Mouse (Mus musculus): ENCODE data around the gene E2f6. TPM values are rescaled to one million over a fixed set of nuclear protein-coding genes. Genes with fewer than 3 reads are reported as not detected.

E2f6 gene
- polyA plus RNA-seq, 1 experiment from 2014 or later, result 39.8 TPM

DNA sequence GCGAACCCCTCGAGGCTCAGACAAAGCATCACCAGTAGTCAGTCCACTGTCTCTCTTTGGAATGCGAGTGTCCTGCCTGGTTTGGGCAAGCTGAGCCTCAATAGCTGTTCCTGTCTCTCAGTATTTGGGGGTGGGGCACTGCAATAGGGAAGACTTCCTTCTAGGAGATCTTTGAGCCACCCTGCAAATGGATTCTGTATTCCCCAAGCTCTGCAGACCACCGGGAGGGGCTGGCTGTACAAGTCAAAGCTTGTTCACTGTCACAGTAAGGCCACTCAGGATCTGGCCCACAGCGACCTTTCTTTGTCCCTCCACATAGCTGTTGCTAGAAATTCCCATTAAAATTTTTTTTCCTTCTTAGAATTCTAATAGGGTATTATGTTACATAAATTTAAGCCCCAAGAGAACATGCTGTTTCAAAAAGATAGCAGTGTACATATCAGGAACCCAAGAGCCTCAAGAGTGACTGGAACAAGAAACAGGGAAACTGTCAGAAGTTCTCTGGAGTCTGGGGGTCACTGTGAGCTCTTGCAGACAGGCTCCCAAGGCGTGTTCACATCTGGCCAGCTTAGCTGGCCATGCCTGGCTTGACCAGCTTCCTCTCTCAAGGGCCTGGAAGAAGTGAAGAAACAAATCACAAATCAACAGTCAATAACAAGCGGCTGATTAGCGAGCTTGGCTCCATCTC is 58.5 kb downstream of the E2f6 start:
- Histone ChIP-seq H3K4me1 (peaks cover 38% of the 10 kb centered on the region), H3K9me3 (replicated peaks) (no peaks in the 10 kb centered on the region), H3K36me3 (no peaks in the 10 kb centered on the region), H3K4me2 (no peak overlapping the region), H3K4me3 (no peak overlapping the region), H3K27ac (no peak overlapping the region), H3K9ac (no peak overlapping the region), H3K27me3 (replicated peaks) (no peaks in the 10 kb centered on the region; the same call in 1 of the 2 replicates)
- 59% methylated on average over 8 of the region's 8 CpGs for WGBS (ENCODE audit: insufficient replicate concordance)
- ATAC-seq, result no peak

DNA sequence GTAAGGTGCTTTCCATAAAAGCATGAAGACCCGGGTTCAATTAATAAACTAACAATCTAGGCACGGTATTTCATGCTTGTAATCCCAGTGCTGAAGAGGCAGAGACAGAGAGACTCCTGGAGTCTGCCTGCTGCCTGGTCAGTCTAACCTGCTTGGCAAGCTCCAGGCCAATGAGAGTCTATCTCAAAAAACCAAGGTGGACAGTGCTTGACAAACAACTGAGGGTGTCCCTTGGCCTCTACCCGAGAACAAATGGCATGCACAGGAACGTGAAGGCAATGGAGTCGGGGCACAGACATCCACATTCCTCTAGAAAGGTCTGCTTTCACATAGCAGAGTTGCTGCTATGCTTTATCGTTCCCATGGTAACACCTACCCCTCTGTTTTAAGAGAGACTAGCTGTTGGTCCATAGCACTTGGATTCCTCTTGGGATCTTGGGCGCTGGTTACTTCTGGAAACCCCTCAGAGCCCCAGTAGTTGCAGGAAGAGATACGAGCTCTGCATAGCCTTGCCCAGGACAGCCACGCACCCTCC is 59.2 kb downstream of the E2f6 start:
- Histone ChIP-seq H3K4me2 (no peak overlapping the region), H3K4me1 (peaks cover 44% of the 10 kb centered on the region), H3K27me3 (replicated peaks) (peaks cover 4% of the 10 kb centered on the region; the same call in 1 of the 2 replicates), H3K4me3 (no peak overlapping the region), H3K9me3 (replicated peaks) (no peaks in the 10 kb centered on the region), H3K9ac (no peak overlapping the region), H3K36me3 (no peaks in the 10 kb centered on the region), H3K27ac (peak overlapping the region; percentile 63)
- WGBS (ENCODE audit: insufficient replicate concordance), result 44% methylated on average over 9 of the region's 9 CpGs
- no peak for ATAC-seq

DNA sequence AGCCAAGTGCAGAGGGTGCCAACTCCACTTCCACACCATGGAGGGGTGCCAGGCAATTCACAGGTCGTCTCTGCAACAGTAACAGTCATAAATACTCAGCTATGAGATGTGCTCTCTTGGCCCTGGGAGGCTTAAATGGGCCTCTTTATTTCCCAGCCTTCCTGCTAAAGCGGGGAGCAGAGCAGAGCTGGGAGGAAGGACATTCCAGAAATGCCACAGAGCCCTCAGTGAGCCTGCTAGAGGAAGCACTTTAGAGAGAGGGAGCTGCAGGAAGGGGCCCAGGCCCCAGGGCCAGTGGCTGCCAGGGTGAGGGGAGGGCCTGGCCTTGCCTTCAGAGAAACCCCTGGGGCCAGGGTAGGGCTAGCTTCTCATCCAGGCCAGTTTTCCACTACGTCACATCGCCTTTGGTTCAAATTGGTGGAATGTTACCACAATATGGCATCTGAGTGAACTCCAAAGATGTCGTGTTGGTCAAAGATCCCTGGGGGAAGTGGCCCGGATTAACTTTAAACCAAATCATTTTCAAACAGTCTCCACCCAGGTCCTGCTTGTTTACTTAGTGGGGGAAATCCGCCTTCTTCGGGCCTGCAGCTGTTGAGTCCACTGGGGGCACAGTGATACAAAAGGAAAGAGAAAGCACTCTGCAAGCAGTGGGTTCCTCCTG is 59.8 kb downstream of the E2f6 start:
- H3K4me2 ChIP-seq, result no peak overlapping the region
- peak; percentile 32; the same call in 1 of the 2 replicates for ATAC-seq
- 40% methylated on average over 8 of the region's 8 CpGs for WGBS (ENCODE audit: insufficient replicate concordance)
- H3K27me3 ChIP-seq (replicated peaks), result peaks cover 8% of the 10 kb centered on the region; the same call in 1 of the 2 replicates
- H3K9ac ChIP-seq, result no peak overlapping the region
- no peak overlapping the region for H3K4me3 ChIP-seq
- peaks cover 47% of the 10 kb centered on the region for H3K4me1 ChIP-seq
- no peaks in the 10 kb centered on the region for H3K36me3 ChIP-seq
- peak overlapping the region; percentile 63 for H3K27ac ChIP-seq
- no peaks in the 10 kb centered on the region for H3K9me3 ChIP-seq (replicated peaks)

DNA sequence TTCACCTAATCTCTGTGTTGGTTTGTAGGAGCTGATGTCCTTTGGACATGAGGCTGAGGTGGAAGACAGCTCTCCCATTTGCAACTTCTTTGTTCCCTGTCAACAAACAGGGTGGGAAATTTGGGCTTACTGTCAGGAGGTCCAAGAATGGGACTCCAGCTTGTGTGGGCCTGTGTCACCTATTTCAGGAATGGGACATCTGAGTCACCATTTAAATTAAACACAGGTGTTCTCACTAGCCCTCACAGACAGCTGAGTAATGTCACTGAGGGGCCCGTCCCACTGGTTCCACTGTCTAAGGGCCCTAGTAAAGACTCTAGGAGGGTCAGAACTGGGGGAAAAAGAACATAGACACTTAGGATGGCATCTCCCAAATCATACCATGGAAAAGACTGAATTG is 61.2 kb downstream of the E2f6 start:
- H3K4me3 ChIP-seq, result no peak overlapping the region
- H3K9ac ChIP-seq, result no peak overlapping the region
- peaks cover 18% of the 10 kb centered on the region for H3K27me3 ChIP-seq (replicated peaks)
- no peaks in the 10 kb centered on the region for H3K36me3 ChIP-seq
- H3K27ac ChIP-seq, result no peak overlapping the region
- no peak overlapping the region for H3K4me2 ChIP-seq
- H3K9me3 ChIP-seq (replicated peaks), result no peaks in the 10 kb centered on the region
- 90% methylated on average over 1 of the region's 1 CpGs for WGBS (ENCODE audit: insufficient replicate concordance)
- H3K4me1 ChIP-seq, result peaks cover 46% of the 10 kb centered on the region
- no peak for ATAC-seq

DNA sequence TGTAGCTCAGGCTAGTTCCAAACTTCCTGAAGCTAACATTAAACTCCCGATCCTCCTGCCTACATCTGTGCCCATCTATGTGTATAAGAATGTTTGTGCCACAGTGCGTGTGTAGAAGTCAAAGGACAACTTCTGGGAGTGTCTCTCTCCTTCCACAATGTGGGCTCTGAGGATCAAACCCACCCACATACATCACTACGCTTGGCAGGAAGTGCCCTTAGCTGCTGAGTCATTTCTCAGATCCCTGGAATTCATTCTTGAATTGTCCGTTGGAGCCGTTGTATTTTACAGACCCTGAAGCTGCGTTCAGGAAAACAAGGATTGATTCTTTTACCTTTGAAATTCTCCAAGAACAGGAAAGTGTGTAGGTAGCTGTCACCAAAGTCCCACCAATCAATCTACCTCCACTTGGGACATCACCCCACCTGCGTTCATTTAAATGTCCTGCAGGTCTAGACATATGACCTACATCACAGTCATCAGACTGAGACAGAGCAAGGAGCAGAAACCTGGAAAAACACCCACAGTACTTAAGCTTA is 62.2 kb downstream of the E2f6 start:
- no peak overlapping the region for H3K4me3 ChIP-seq
- H3K4me2 ChIP-seq, result no peak overlapping the region
- no peaks in the 10 kb centered on the region for H3K9me3 ChIP-seq (replicated peaks)
- peaks cover 18% of the 10 kb centered on the region for H3K27me3 ChIP-seq (replicated peaks)
- ATAC-seq, result no peak
- H3K27ac ChIP-seq, result no peak overlapping the region
- no peaks in the 10 kb centered on the region for H3K36me3 ChIP-seq
- 38% methylated on average over 7 of the region's 7 CpGs for WGBS (ENCODE audit: insufficient replicate concordance)
- H3K4me1 ChIP-seq, result peaks cover 54% of the 10 kb centered on the region
- H3K9ac ChIP-seq, result no peak overlapping the region

DNA sequence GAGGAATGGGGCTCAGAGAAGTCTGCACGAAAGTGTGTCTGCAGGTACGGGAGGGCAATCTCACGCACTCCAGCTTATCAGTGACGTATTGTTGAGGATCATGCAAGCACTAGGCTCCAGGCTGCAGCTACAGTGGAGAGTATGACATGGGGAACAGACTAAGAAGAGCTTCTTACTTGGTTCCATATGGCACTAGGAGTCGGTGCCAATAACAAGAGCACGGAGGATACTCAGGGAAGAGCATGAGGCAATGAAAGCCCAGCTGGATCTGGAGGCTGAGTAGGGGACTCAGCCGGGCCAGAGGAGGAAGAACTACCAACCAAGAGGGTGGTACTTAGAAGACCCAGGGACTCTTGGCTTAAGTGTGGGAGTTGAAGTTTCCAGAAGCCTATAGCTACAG is 62.8 kb downstream of the E2f6 start:
- Histone ChIP-seq H3K4me3 (no peak overlapping the region), H3K27me3 (replicated peaks) (peaks cover 18% of the 10 kb centered on the region), H3K4me2 (no peak overlapping the region), H3K36me3 (no peaks in the 10 kb centered on the region), H3K4me1 (peaks cover 54% of the 10 kb centered on the region), H3K27ac (no peak overlapping the region), H3K9me3 (replicated peaks) (no peaks in the 10 kb centered on the region), H3K9ac (no peak overlapping the region)
- no peak for ATAC-seq
- WGBS (ENCODE audit: insufficient replicate concordance), result 64% methylated on average over 7 of the region's 7 CpGs

DNA sequence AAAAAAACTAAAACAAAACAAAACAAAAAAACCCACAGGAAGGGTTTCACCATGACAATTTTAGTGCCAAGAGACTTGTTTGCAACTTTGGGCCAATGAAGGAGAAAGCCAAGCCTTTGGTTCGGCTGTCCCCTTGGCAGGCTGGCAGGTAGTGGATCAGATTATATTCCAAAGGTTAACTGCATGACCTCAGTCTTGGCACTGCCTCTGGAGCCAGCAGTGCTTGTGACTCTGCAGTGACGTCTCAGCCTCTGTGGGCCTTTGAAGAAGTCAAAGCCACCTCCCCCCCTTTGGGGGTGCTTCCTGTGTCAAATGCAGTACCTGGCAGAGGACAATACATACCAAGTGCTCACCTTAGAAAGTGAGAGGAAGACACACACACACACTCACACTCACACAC is 63.3 kb downstream of the E2f6 start:
- H3K4me3 ChIP-seq, result no peak overlapping the region
- WGBS (ENCODE audit: insufficient replicate concordance), result 41% methylated on average over 2 of the region's 2 CpGs
- peaks cover 49% of the 10 kb centered on the region for H3K4me1 ChIP-seq
- no peaks in the 10 kb centered on the region for H3K36me3 ChIP-seq
- ATAC-seq, result no peak
- H3K27ac ChIP-seq, result no peak overlapping the region
- H3K9ac ChIP-seq, result no peak overlapping the region
- H3K27me3 ChIP-seq (replicated peaks), result peaks cover 18% of the 10 kb centered on the region
- H3K4me2 ChIP-seq, result no peak overlapping the region
- H3K9me3 ChIP-seq (replicated peaks), result no peaks in the 10 kb centered on the region

DNA sequence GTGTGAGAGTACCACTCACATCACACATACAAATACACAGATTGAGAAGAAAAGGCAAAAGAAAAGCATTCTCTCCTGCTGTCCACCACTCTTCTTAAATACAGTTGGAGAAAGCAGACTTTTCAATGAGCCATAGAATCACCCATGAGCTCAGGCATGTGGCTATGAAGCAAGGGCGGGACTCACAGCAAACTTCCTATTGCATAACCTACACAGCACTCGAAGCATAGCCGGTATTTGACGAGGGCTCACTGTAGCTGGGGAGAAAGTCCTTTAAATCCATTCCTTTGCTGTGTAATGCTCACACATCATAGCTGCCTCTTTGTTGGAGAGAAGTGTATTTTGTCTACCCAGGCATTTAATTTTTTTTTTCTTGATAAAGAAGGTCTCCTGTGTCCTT is 64.5 kb downstream of the E2f6 start:
- Histone ChIP-seq H3K4me2 (no peak overlapping the region), H3K9ac (no peak overlapping the region), H3K36me3 (no peaks in the 10 kb centered on the region), H3K27ac (no peak overlapping the region), H3K27me3 (replicated peaks) (peaks cover 18% of the 10 kb centered on the region), H3K4me3 (no peak overlapping the region), H3K4me1 (peaks cover 50% of the 10 kb centered on the region), H3K9me3 (replicated peaks) (no peaks in the 10 kb centered on the region)
- peak; percentile 37; the same call in 1 of the 2 replicates for ATAC-seq
- 7% methylated on average over 4 of the region's 4 CpGs for WGBS (ENCODE audit: insufficient replicate concordance)

DNA sequence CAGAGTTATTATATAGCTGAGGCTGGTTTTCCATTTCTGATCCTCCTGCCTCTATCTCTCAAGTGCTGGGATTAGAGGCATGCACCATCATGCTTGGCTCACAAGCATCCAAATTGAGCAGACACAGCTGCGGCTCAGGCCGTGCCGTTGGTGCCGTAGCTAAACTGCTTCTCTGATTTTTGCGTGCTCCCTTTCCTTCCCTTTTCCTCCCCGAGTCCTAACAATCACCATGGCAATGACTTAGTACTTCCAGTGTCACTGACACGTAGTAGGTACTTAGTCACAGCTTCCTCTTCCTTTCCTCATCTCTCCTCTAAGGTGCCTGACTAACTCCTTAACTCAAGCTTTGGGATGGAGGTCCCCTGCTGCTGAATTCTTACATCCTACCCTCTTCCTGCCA is 64.9 kb downstream of the E2f6 start:
- no peak overlapping the region for H3K4me2 ChIP-seq
- WGBS (ENCODE audit: insufficient replicate concordance), result 35% methylated on average over 7 of the region's 7 CpGs
- peaks cover 46% of the 10 kb centered on the region for H3K4me1 ChIP-seq
- H3K9me3 ChIP-seq (replicated peaks), result no peaks in the 10 kb centered on the region
- no peak overlapping the region for H3K9ac ChIP-seq
- no peaks in the 10 kb centered on the region for H3K36me3 ChIP-seq
- no peak for ATAC-seq
- H3K27me3 ChIP-seq (replicated peaks), result peaks cover 18% of the 10 kb centered on the region
- H3K4me3 ChIP-seq, result no peak overlapping the region
- H3K27ac ChIP-seq, result no peak overlapping the region

DNA sequence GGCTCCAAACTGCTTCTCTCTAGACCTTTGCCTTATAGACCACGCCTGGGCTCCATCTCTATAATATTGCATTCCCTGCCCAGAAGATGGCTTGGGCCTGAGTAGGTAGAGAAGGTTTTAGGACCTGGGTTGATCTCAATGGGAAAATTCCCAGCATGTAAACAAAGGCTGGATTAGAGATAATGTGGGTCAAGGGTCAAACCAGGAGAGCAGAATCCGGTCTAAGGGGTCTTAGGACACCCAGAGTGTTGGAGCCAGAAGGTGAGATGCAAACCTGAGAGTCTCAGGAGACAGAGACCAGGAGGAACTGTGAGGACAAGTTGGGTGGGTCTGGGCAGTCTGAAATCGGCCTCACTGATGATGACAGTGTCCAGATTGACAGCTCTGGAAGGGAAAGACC is 65.9 kb downstream of the E2f6 start:
- Histone ChIP-seq H3K27me3 (replicated peaks) (peaks cover 18% of the 10 kb centered on the region), H3K4me1 (peaks cover 45% of the 10 kb centered on the region), H3K4me2 (no peak overlapping the region), H3K36me3 (no peaks in the 10 kb centered on the region), H3K27ac (0 out of 2 replicates have a peak overlapping the region, but pooled peaks have one; percentile 30), H3K9ac (no peak overlapping the region), H3K9me3 (replicated peaks) (no peaks in the 10 kb centered on the region), H3K4me3 (no peak overlapping the region)
- WGBS (ENCODE audit: insufficient replicate concordance), result 28% methylated on average over 3 of the region's 3 CpGs
- ATAC-seq, result no peak; the same call in 1 of the 2 replicates

DNA sequence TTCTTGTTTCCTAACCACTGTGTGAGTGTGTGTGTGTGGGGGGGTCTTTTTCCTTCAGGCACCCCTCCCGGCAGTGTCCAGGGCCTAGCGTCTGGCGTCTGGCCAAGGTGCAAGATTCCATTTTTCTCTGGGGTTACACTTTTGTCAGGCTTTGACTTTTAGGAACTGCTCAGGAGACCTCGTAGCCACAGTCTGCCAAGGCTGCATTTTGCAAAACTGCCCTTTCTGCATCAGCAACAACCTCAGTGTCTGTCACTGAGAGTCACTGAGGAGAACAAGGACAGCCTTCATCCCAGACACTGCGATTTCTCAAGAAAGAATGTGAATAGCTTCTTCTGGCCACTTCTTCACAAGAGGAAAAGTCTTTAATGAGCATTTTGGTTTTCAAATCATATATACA is 66.4 kb downstream of the E2f6 start:
- ATAC-seq, result no peak
- 55% methylated on average over 5 of the region's 5 CpGs for WGBS (ENCODE audit: insufficient replicate concordance)

DNA sequence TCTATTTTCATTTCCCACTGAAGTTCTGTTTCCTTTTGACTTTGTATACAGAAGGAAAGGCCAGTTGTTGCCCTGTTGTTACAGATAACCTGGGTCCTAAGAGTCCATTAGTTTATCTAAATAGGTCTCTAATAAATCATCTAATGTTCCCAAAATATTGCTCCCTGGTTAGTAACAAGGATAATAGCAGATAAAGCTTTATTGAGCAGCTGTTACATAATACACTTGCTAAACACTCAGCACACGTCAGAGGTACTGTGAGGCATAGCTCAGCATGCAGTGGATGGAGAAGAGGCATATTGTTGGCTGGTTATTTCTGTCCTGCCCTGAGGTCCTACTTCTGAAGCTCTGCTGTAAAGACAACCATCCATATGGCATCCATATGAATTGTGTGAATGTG is 66.9 kb downstream of the E2f6 start:
- Histone ChIP-seq H3K4me2 (no peak overlapping the region), H3K36me3 (no peaks in the 10 kb centered on the region), H3K9ac (no peak overlapping the region), H3K4me1 (peaks cover 45% of the 10 kb centered on the region), H3K27ac (no peak overlapping the region), H3K9me3 (replicated peaks) (no peaks in the 10 kb centered on the region), H3K4me3 (no peak overlapping the region), H3K27me3 (replicated peaks) (peaks cover 18% of the 10 kb centered on the region)
- 22% methylated on average over 1 of the region's 1 CpGs for WGBS (ENCODE audit: insufficient replicate concordance)
- no peak for ATAC-seq

More for the DNA sequence above, 66.4 kb downstream of the E2f6 start:
- H3K9ac ChIP-seq, result no peak overlapping the region
- no peak overlapping the region for H3K4me2 ChIP-seq
- peaks cover 18% of the 10 kb centered on the region for H3K27me3 ChIP-seq (replicated peaks)
- peaks cover 45% of the 10 kb centered on the region for H3K4me1 ChIP-seq
- no peaks in the 10 kb centered on the region for H3K9me3 ChIP-seq (replicated peaks)
- no peak overlapping the region for H3K4me3 ChIP-seq
- no peaks in the 10 kb centered on the region for H3K36me3 ChIP-seq
- no peak overlapping the region for H3K27ac ChIP-seq
